Mouse (Mus musculus) kidney, adult 2 months (tissue): ENCODE data around the gene Pcnx2. TPM values are rescaled to one million over a fixed set of nuclear protein-coding genes. Genes with fewer than 3 reads are reported as not detected.

Experiments used
- DNase-seq: peaks from one replicate; pipeline ENCODE4 v3.0.0; 2021
- H3K27ac ChIP-seq: fragments of 200-500 bp; 2 replicates; pipeline ENCODE4 v1.5.1; 2012; ENCODE audit warnings: low read depth, low read length, control low read depth, inconsistent platforms; ENCODE audit not compliant: insufficient read depth
- H3K27me3 ChIP-seq: fragments of 200-500 bp; replicated peaks from 2 replicates; pipeline ENCODE4 v1.6.1; 2012; ENCODE audit warnings: mild to moderate bottlenecking, moderate library complexity, low read length, inconsistent platforms; ENCODE audit not compliant: control insufficient read depth, insufficient read depth
- H3K36me3 ChIP-seq: fragments of 200-500 bp; 2 replicates; pipeline ENCODE4 v1.6.1; 2012; ENCODE audit warnings: mild to moderate bottlenecking, moderate library complexity, low read length, inconsistent platforms; ENCODE audit not compliant: control insufficient read depth, insufficient read depth
- H3K4me1 ChIP-seq: fragments of 200-500 bp; 2 replicates; pipeline ENCODE4 v1.6.1; 2011; ENCODE audit warnings: low read length; ENCODE audit not compliant: control insufficient read depth, insufficient read depth
- H3K4me3 ChIP-seq: fragments of 200-500 bp; 2 replicates; pipeline ENCODE4 v1.5.1; 2011; ENCODE audit warnings: mild to moderate bottlenecking, low read depth, low read length, control low read depth; ENCODE audit not compliant: insufficient read depth
- CTCF ChIP-seq: fragments of 200-500 bp; conservative IDR thresholded peaks from 2 replicates; pipeline ENCODE4 v1.5.1; 2011; ENCODE audit warnings: low read depth, mild to moderate bottlenecking, control low read depth, low read length, moderate library complexity, mixed read lengths; ENCODE audit not compliant: insufficient read depth, insufficient read length
- POLR2A ChIP-seq: fragments of 200-500 bp; IDR thresholded peaks from one replicate; pipeline ENCODE4 v1.6.1; 2011; ENCODE audit warnings: low read depth, low read length, control low read depth
- WGBS: fragments of 180-500 bp; shearing (Covaris S2); methylation state at CpG from one replicate; pipeline ENCODE4 v1.1.7; 2018; 5-methylcytosine and 5-hydroxymethylcytosine counted together
- polyA plus RNA-seq: library from polyadenylated mRNA; depleted of rRNA; stranded (reverse); fragments of >200 nt; gene quantifications from 2 replicates; pipeline ENCODE4 v1.2.3, GENCODE M21; 2012

Gene Pcnx2
- polyA plus RNA-seq, 1 experiment: 0.20 TPM

GRCm38 (mm10) chr8:125910365-125911228, 12.5 kb upstream of the Pcnx2 start, which contains the start of gene Map3k21:
Map3k21 (plus strand) TSS chr8:125910450.
- Histone ChIP-seq H3K4me3 (peak within 1 kb of the TSS; percentile 59), H3K4me1 (peaks cover 15% of the 10 kb centered on the region; the same call in 1 of the 2 replicates), H3K27me3 (no peaks in the 10 kb centered on the region), H3K36me3 (no peaks in the 10 kb centered on the region), H3K27ac (peak within 1 kb of the TSS; percentile 85)
- peak; percentile 50 for DNase-seq
- TF ChIP-seq POLR2A (no peak), CTCF (no peak)
- under 1% methylated on average over 93 of the region's 93 CpGs for WGBS

- WGBS: 2% methylated on average over 30 of the region's 30 CpGs
- TF ChIP-seq CTCF: no peak
- no peak for TF ChIP-seq POLR2A
- Histone ChIP-seq H3K27me3 (no peaks in the 10 kb centered on the region), H3K27ac (peak overlapping the region; percentile 85; the same call in 1 of the 2 replicates), H3K4me1 (peaks cover 15% of the 10 kb centered on the region; the same call in 1 of the 2 replicates), H3K36me3 (no peaks in the 10 kb centered on the region), H3K4me3 (peak overlapping the region; percentile 59)
- DNase-seq: peak; percentile 97
Observed at GRCm38 (mm10) chr8:125909661-125910364, 11.7 kb upstream of the Pcnx2 start.

DNA sequence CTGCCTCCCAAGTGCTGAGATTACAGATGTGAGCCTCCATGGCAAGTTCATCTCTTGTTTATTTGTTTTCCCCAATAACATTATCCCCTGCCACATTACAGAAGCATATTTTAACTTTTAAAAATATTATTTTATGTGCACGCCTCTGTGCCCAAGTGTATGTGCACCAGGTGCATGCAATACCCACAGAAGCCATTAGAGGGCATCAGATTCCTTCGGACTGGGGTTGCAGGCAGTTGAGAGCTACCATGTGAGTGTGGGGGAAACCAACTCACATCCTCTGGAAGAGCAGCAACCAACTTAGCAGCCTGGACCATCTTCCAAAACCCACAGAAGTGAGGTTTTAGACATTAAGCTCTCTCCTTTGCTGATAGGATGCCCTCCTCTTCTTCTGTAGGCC, 9.2 kb upstream of the Pcnx2 start:
- peaks cover 9% of the 10 kb centered on the region; the same call in 1 of the 2 replicates for H3K4me1 ChIP-seq
- H3K27ac ChIP-seq: no peak overlapping the region
- 91% methylated on average over 2 of the region's 2 CpGs for WGBS

DNA sequence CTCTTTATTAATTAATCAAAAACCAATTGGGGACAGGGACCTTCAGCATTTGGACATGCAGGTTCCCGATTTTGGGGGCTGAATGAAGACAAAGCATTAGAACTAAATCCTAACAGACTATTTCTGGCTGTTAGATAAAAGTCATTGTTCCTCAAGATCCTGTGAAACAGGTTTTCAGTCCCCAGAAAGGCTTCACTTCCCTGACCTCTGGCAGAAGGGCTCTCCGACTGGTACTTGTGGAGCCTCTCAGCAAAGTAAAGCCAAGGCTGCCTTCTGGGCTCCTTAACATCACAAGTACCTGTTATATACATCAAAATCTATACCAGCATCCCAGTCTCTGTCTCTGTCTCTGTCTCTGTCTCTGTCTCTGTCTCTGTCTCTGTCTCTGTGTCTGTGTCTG, 7.2 kb upstream of the Pcnx2 start:
- Histone ChIP-seq H3K4me1 (peaks cover 3% of the 10 kb centered on the region; the same call in 1 of the 2 replicates), H3K36me3 (no peaks in the 10 kb centered on the region), H3K27ac (no peak overlapping the region), H3K4me3 (no peak overlapping the region), H3K27me3 (no peaks in the 10 kb centered on the region)
- WGBS: 73% methylated on average over 2 of the region's 2 CpGs
- DNase-seq: no peak
- no peak for TF ChIP-seq CTCF
- no peak for TF ChIP-seq POLR2A

More for the DNA sequence above, 9.2 kb upstream of the Pcnx2 start:
- no peak overlapping the region for H3K4me3 ChIP-seq
- no peaks in the 10 kb centered on the region for H3K27me3 ChIP-seq
- no peak for DNase-seq
- no peaks in the 10 kb centered on the region for H3K36me3 ChIP-seq
- TF ChIP-seq CTCF (peak; percentile 43), POLR2A (no peak)

GRCm38 (mm10) chr8:125902521-125902920, 4.4 kb upstream of the Pcnx2 start:
- H3K4me3 ChIP-seq: no peak overlapping the region

GRCm38 (mm10) chr8:125901167-125901566, 3.0 kb upstream of the Pcnx2 start:
- Histone ChIP-seq H3K4me1 (no peaks in the 10 kb centered on the region), H3K4me3 (no peak overlapping the region), H3K27me3 (no peaks in the 10 kb centered on the region), H3K27ac (no peak overlapping the region), H3K36me3 (no peaks in the 10 kb centered on the region)
- peak; percentile 35; the same call in 1 of the 2 replicates for TF ChIP-seq CTCF
- TF ChIP-seq POLR2A: no peak
- no peak for DNase-seq
- 40% methylated on average over 2 of the region's 2 CpGs for WGBS

More at GRCm38 (mm10) chr8:125902521-125902920, 4.4 kb upstream of the Pcnx2 start:
- H3K27ac ChIP-seq: no peak overlapping the region
- DNase-seq: no peak
- 52% methylated on average over 3 of the region's 3 CpGs for WGBS
- no peaks in the 10 kb centered on the region for H3K36me3 ChIP-seq
- H3K27me3 ChIP-seq: no peaks in the 10 kb centered on the region
- H3K4me1 ChIP-seq: no peaks in the 10 kb centered on the region
- no peak for TF ChIP-seq CTCF
- TF ChIP-seq POLR2A: no peak

DNA sequence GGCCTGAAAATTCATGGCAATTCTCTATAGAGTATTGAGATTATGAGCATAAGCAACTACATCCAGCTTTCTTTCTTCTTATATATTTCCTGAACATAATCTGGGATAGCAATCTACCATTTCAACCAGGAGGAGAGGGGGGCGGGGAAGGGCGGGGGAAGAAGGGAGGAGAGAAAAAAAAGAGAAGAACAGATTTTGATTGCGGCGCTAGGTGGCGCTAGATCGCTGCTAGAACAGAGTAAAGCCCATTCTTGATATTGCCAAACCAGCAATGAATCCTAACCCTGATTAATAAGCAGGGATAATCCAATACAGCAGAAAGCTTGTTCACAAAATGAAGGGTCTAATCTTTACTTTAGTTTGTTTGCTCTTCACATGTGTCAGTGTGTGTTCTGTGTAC, 782 bp upstream of the Pcnx2 start:
- Histone ChIP-seq H3K27me3 (no peaks in the 10 kb centered on the region), H3K27ac (no peak overlapping the region), H3K4me3 (no peak overlapping the region), H3K4me1 (no peaks in the 10 kb centered on the region), H3K36me3 (no peaks in the 10 kb centered on the region)
- TF ChIP-seq CTCF: peak; percentile 68
- TF ChIP-seq POLR2A: no peak
- 0% methylated on average over 6 of the region's 6 CpGs for WGBS
- DNase-seq: peak; percentile 32
